Mouse (Mus musculus) heart, embryonic 13.5 days (tissue): ENCODE measurements at regions not wholly inside any gene's neighbourhood (a gene's known extent, or its start where the extent isn't known, plus 50 kb on each side); places are given as distances from the start of the nearest gene placed in this dataset.

Experiments
- ATAC-seq: fragments of 200-750 bp; cut with Nextera tagmentation; 2 replicates; pipeline ENCODE4 v1.8.0; 2017; ENCODE audit warnings: moderate TSS enrichment; ENCODE audit not compliant: insufficient number of reproducible peaks, low FRiP score, low TSS enrichment; ENCODE audit errors: extremely low read depth
- H3K27ac ChIP-seq: fragments of 300-500 bp; sonication (generic); replicated peaks from 2 replicates; pipeline ENCODE4 v1.5.1; 2015; ENCODE audit warnings: moderate library complexity, mild to moderate bottlenecking, inconsistent platforms
- H3K27me3 ChIP-seq: fragments of 300-500 bp; sonication (generic); replicated peaks from 2 replicates; pipeline ENCODE4 v1.6.1; 2015; ENCODE audit warnings: mild to moderate bottlenecking, inconsistent platforms
- H3K36me3 ChIP-seq: fragments of 300-500 bp; sonication (generic); 2 replicates; pipeline ENCODE4 v1.6.1; 2015; ENCODE audit warnings: mild to moderate bottlenecking, inconsistent platforms
- H3K4me1 ChIP-seq: fragments of 300-500 bp; sonication (generic); 2 replicates; pipeline ENCODE4 v1.6.1; 2015; ENCODE audit warnings: inconsistent platforms
- H3K4me2 ChIP-seq: fragments of 300-500 bp; sonication (generic); 2 replicates; pipeline ENCODE4 v1.6.1; 2015; ENCODE audit warnings: inconsistent platforms, mild to moderate bottlenecking, moderate library complexity
- H3K4me3 ChIP-seq: fragments of 300-500 bp; sonication (generic); 2 replicates; pipeline ENCODE4 v1.5.1; 2015; ENCODE audit warnings: moderate library complexity, mild to moderate bottlenecking, inconsistent platforms
- H3K9ac ChIP-seq: fragments of 300-500 bp; sonication (generic); 2 replicates; pipeline ENCODE4 v1.6.1; 2015; ENCODE audit warnings: inconsistent platforms, mild to moderate bottlenecking, moderate library complexity
- H3K9me3 ChIP-seq: fragments of 300-500 bp; sonication (generic); 2 replicates; pipeline ENCODE4 v1.6.1; 2016; ENCODE audit warnings: inconsistent platforms
- WGBS: fragments of 180-500 bp; shearing (Covaris S2); methylation state at CpG from one replicate; pipeline ENCODE4 v1.1.7; 2015; ENCODE audit warnings: mixed read lengths; 5-methylcytosine and 5-hydroxymethylcytosine counted together

DNA sequence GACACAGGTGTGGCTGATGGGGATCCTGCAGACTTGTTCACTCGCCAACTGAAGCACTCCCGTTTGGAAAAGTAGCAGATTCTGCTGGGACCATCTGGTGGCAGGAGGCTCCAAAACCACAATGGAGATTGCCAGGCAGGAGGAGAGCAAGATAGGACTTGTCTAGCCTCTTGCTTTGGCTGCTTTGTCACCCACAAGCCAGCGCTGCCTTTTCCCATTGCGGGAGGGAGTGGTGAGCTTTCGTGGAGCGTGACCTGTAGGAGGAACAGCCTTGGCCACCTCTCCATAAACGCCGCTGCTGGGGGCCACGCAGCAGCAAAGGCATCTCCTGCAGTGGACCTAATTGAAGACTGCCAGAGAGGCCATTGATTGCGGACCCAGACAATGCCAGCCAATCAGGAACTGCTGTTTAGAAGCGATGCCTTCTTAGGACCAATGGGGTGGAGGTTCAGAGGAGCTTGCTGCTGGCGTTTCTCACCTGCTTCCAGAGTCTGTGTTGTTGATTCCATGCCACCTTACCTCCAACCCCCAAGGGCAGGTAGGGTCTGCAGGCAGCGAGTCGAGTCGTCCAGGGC lies 70.3 kb downstream of the Gadd45g start:
- Histone ChIP-seq H3K9ac (no peak overlapping the region), H3K4me1 (peaks cover 37% of the 10 kb centered on the region), H3K27me3 (peaks cover 87% of the 10 kb centered on the region), H3K4me3 (no peak overlapping the region), H3K4me2 (no peak overlapping the region), H3K9me3 (no peaks in the 10 kb centered on the region), H3K27ac (no peak overlapping the region), H3K36me3 (no peaks in the 10 kb centered on the region)
- ATAC-seq = no peak
- 46% methylated on average over 15 of the region's 15 CpGs for WGBS

DNA sequence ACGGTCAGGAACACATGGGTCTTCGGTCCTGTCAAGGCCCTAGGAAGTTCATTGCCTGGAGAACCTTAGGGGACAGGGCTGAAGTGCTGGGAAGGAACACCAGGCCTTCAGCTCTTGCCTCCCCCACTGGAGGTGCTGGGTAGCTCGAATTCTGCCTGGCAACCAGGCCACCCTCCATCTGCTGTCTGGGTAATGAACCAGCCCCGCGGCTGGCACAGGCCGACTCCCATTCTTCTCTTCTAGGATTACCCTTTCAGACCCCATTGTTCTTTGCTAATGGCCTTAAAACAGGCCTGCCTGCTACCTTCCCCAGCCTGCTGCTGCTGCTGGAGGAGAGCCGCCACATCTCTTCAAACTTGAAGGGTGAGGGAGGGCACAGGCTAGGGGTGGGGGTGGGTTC lies 71.2 kb downstream of the Gadd45g start:
- Histone ChIP-seq H3K4me1 (peaks cover 35% of the 10 kb centered on the region), H3K27ac (no peak overlapping the region), H3K4me3 (no peak overlapping the region), H3K9me3 (no peaks in the 10 kb centered on the region), H3K27me3 (peaks cover 84% of the 10 kb centered on the region), H3K9ac (no peak overlapping the region), H3K36me3 (no peaks in the 10 kb centered on the region), H3K4me2 (no peak overlapping the region)
- WGBS = 59% methylated on average over 7 of the region's 7 CpGs
- ATAC-seq = no peak

DNA sequence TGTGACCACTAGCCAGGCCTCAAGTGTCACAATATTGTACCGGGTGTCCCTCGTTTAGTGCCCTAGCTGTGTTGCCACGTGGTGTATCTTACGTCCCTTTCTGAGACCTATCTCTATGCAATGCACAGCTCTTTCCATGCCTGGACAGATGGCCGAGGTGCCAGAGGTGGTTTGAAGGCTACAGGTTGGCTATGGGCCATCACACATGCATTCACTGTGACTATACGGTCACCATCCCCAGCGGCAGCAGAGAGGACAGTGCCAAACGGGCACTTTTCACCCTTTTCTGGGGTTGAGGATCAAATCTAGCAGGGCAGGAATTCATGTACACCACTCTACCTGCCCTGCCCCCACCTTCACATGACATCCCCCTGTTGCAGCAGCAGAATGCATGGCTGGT lies 71.6 kb downstream of the Gadd45g start:
- no peak overlapping the region for H3K27ac ChIP-seq
- 67% methylated on average over 8 of the region's 8 CpGs for WGBS
- no peak overlapping the region for H3K4me3 ChIP-seq
- H3K27me3 ChIP-seq = peaks cover 80% of the 10 kb centered on the region
- no peak overlapping the region for H3K4me2 ChIP-seq
- H3K9me3 ChIP-seq = no peaks in the 10 kb centered on the region
- no peaks in the 10 kb centered on the region for H3K36me3 ChIP-seq
- H3K4me1 ChIP-seq = peaks cover 35% of the 10 kb centered on the region
- H3K9ac ChIP-seq = no peak overlapping the region
- no peak for ATAC-seq

DNA sequence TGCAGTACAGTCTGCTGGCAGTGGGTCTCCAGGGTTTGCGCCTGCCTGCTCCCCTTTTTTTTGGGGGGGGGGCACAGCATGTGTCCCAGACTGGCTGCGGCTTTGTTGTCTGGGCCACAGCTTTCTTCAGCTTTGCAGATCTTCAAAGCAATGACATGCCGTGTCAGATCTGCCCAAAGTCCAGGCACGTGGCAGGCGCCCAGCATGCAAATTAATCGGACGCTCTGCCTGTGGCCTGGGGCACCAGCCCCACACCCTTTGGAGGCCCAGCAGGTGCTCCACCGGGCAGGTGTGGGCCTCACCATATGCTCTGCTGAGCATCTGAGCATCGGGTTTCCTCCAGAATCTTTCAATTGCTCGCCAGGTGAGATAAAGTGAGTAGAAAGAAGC lies 72.3 kb downstream of the Gadd45g start:
- 20% methylated on average over 10 of the region's 10 CpGs for WGBS
- H3K4me2 ChIP-seq = no peak overlapping the region
- H3K9ac ChIP-seq = no peak overlapping the region
- H3K27ac ChIP-seq = no peak overlapping the region
- ATAC-seq = no peak
- no peak overlapping the region for H3K4me3 ChIP-seq
- H3K27me3 ChIP-seq = peaks cover 80% of the 10 kb centered on the region
- no peaks in the 10 kb centered on the region for H3K36me3 ChIP-seq
- H3K4me1 ChIP-seq = peaks cover 35% of the 10 kb centered on the region
- H3K9me3 ChIP-seq = no peaks in the 10 kb centered on the region

DNA sequence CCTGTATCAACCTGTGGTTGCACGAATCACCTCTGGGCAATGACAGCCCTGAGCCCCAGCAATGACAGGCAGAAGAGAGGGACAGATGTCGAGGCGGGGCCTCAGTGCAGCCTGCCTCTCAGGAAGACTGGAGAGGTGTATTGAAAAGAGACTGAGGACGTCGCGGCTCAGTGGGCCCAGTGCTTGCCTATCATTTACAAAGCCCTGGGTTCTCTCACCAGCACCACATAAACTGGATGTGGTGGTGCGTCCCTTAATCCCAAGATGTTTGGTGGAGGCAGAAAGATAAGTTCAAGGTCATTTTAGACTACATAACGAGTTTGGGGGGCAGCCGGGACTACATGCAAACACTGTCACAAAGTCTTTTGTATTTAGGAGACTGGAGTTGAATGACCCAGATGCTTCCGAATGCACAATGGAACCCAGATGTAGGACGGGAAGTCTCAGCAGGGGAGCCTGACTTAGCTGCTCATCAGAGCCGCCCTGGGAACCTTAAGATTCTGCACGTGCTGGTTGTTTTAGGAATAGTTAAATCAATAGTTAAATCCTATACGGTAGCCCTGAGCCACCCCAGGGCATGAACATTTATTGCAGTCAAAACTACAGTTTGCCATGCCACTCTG lies 72.8 kb downstream of the Gadd45g start:
- Histone ChIP-seq H3K4me2 (no peak overlapping the region), H3K36me3 (no peaks in the 10 kb centered on the region), H3K27me3 (peaks cover 81% of the 10 kb centered on the region), H3K9ac (no peak overlapping the region), H3K4me3 (no peak overlapping the region), H3K27ac (no peak overlapping the region), H3K4me1 (peaks cover 37% of the 10 kb centered on the region), H3K9me3 (no peaks in the 10 kb centered on the region)
- ATAC-seq = no peak
- WGBS = 27% methylated on average over 14 of the region's 14 CpGs

DNA sequence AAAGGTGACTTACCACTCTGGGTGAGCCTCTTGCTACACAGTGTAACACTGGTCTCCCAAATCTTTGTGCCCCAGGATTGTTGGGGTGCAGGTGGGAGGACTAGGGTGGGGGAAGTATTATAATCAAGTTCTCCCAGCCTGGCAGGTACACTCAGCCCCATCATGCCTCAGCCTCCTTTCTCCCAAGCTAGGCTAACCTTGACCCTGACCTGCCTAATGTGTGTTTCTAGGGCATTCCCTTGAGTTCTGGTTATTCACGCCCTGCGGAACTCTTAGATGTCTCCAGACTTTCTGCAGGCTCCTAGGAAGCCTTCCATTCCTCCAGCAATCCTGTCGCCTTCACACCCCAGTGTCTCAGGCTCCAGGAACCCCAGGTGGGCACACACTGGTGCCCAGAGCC lies 73.5 kb downstream of the Gadd45g start:
- H3K36me3 ChIP-seq = no peaks in the 10 kb centered on the region
- peaks cover 84% of the 10 kb centered on the region for H3K27me3 ChIP-seq
- H3K4me1 ChIP-seq = peaks cover 38% of the 10 kb centered on the region
- no peak overlapping the region for H3K4me2 ChIP-seq
- no peaks in the 10 kb centered on the region for H3K9me3 ChIP-seq
- H3K9ac ChIP-seq = no peak overlapping the region
- H3K4me3 ChIP-seq = no peak overlapping the region
- 64% methylated on average over 3 of the region's 3 CpGs for WGBS
- H3K27ac ChIP-seq = no peak overlapping the region
- ATAC-seq = no peak

DNA sequence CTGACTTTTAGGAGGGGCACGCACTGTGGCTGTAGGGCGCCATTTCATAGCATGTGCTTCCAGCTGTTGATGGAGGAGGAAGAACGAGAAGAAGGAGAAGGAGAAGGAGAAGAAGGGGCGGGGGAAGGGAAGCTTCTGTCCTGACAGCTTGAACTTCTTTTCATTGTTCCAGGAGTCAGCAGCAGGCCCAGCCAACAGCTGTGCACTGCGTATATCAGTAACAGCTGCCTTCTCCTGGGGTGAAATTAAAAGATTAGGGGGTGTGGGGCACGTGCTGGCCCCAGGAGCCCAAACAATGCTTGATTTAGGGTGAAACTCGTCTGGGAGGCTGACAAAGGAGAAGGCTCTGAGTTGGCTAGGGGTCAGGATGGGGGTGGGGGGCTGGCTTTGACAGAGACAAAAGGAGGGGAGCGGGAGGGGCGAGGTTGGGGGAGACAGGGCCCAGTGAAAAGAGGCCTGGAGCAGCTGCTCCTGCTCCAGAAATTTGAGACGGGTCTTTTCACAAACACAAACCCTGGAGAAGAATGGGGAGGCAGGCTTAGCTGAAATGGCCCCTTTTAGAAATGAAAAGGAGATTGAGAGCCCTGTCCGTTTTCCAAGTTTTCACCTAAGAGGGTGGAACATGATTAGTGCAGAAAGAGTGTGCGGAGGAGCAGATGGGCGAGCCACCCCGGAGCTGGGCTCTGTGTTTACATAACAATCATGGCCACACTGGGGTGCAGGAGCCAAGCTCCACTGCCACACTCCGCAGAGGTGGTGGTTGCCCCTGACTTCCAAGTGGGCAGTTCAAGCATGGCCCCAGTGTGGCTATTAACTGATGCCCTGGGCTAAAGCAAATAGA lies 74.3 kb downstream of the Gadd45g start:
- H3K27ac ChIP-seq = no peak overlapping the region

DNA sequence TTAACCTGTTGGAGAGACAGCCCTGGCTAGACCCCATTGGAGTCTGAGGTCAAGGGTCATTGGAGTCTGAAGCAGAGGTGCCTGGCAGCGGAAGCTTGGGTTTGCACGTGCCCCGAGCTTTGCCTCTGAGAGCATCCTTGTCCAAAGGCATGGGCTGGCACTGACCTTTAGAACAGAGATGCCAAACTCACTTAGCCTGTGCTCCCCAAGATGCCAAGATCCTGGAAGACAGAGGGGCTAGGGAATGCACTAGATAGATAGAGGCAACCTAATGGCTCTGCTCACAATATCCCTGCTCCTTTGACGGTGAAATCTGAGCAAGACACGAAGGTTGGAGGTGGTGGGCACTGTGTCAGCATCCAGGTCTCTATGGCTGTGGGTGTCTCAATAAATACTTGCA lies 75.1 kb downstream of the Gadd45g start:
- Histone ChIP-seq H3K4me2 (no peak overlapping the region), H3K36me3 (no peaks in the 10 kb centered on the region), H3K9ac (no peak overlapping the region), H3K9me3 (no peaks in the 10 kb centered on the region), H3K27ac (no peak overlapping the region), H3K4me1 (peaks cover 38% of the 10 kb centered on the region), H3K4me3 (no peak overlapping the region), H3K27me3 (peaks cover 69% of the 10 kb centered on the region)
- 64% methylated on average over 5 of the region's 5 CpGs for WGBS
- no peak for ATAC-seq

More for the DNA sequence above, 74.3 kb downstream of the Gadd45g start:
- H3K9ac ChIP-seq = no peak overlapping the region
- H3K9me3 ChIP-seq = no peaks in the 10 kb centered on the region
- peaks cover 77% of the 10 kb centered on the region for H3K27me3 ChIP-seq
- no peak overlapping the region for H3K4me2 ChIP-seq
- H3K4me1 ChIP-seq = peaks cover 38% of the 10 kb centered on the region
- H3K4me3 ChIP-seq = no peak overlapping the region
- 38% methylated on average over 15 of the region's 15 CpGs for WGBS
- H3K36me3 ChIP-seq = no peaks in the 10 kb centered on the region
- ATAC-seq = no peak

DNA sequence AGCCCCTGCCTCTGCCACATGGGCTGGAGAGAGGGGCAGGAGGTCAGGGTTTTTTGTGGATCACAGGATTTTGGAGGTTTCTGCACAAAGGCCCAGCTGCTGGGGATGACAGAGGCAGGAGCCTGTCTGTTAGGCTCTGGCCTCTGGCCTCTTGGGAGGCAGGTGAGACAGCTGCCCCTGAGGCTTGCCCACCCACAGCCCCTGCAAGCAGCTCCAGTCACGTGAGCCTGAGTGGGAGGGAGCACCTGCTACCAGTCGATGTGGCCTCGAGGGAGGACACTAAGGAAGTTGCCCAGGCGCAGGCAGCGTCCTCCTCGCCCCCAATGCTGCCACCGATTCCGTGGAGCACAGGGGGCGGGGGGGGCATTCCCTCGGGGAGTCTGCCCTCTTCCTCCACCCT lies 80.3 kb downstream of the Gadd45g start:
- peaks cover 36% of the 10 kb centered on the region; the same call in 1 of the 2 replicates for H3K27me3 ChIP-seq
- ATAC-seq = no peak
- no peaks in the 10 kb centered on the region for H3K9me3 ChIP-seq
- 68% methylated on average over 10 of the region's 10 CpGs for WGBS
- no peak overlapping the region for H3K27ac ChIP-seq
- no peak overlapping the region for H3K4me3 ChIP-seq
- H3K36me3 ChIP-seq = no peaks in the 10 kb centered on the region
- no peak overlapping the region for H3K4me2 ChIP-seq
- H3K4me1 ChIP-seq = peaks cover 19% of the 10 kb centered on the region
- no peak overlapping the region for H3K9ac ChIP-seq

DNA sequence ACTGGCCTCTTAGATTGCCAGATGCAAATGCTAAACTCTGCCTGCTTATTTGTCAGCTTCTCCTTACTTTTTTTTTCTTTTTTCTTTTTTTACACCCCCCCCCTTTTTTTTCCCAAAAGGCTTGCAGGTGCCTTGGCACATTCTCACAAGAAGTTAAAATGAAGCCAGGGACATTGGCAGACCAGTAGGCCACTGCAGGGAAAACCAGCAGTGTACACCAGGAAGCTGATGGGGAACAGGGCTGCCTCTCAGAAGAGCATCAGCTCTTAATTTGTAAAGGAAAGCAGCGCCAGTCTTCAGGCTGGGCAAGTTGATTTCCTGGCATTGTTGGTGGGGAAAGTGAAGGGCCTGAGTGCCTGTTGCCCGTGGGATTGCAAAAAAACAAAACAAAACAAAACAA lies 83.3 kb downstream of the Gadd45g start:
- Histone ChIP-seq H3K27me3 (peaks cover 22% of the 10 kb centered on the region), H3K9me3 (no peaks in the 10 kb centered on the region), H3K4me2 (no peak overlapping the region), H3K4me1 (peaks cover 20% of the 10 kb centered on the region), H3K36me3 (no peaks in the 10 kb centered on the region), H3K27ac (no peak overlapping the region), H3K4me3 (no peak overlapping the region), H3K9ac (no peak overlapping the region)
- no peak for ATAC-seq
- 48% methylated on average over 2 of the region's 2 CpGs for WGBS

DNA sequence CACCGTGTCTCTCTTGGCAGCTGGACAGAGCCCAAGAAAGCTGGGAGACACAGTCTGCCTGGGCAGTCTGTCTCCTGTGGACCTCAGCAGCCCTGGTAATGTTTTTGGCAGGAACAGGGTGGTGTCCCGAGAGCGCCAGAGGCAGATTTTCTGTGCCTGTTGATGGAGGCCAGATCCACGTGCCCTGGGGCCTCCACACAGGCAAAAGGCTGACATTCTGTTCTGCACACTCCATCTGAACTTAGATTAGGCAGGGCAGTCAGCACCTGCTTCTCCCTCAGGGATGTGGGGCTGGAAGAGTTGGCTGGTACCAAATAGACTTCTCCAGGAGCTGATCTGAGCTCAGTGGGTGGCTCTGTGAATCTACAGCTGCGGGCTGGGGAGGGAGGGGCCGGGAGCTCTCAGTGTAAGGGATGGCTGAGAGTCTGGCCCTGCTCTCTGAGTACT lies 83.8 kb downstream of the Gadd45g start:
- no peak for ATAC-seq
- 20% methylated on average over 6 of the region's 6 CpGs for WGBS
- Histone ChIP-seq H3K27me3 (peaks cover 22% of the 10 kb centered on the region), H3K4me3 (no peak overlapping the region), H3K9me3 (no peaks in the 10 kb centered on the region), H3K4me1 (peaks cover 20% of the 10 kb centered on the region), H3K36me3 (no peaks in the 10 kb centered on the region), H3K4me2 (no peak overlapping the region), H3K27ac (no peak overlapping the region), H3K9ac (no peak overlapping the region)
